Mouse (Mus musculus) gonadal fat pad, adult 2 months (tissue): ENCODE results near the gene Snrnp35. TPM values are rescaled to one million over a fixed set of nuclear protein-coding genes. Genes with fewer than 3 reads are reported as not detected.
"Not testable (repeated sequence)": the region's sequence is repeated elsewhere in the genome, so short reads cannot be mapped to it uniquely, and the experiment has no call there.

Experiments used
- DNase-seq: peaks from one replicate; pipeline ENCODE4 v3.0.0-alpha.2; 2012; ENCODE audit warnings: low read depth
- polyA plus RNA-seq: library from polyadenylated mRNA; depleted of rRNA; stranded (reverse); fragments of >200 nt; gene quantifications from 2 replicates; pipeline ENCODE4 v1.2.3, GENCODE M21; 2012

The Snrnp35 gene
- polyA plus RNA-seq, 1 experiment: 5.1 TPM

DNA sequence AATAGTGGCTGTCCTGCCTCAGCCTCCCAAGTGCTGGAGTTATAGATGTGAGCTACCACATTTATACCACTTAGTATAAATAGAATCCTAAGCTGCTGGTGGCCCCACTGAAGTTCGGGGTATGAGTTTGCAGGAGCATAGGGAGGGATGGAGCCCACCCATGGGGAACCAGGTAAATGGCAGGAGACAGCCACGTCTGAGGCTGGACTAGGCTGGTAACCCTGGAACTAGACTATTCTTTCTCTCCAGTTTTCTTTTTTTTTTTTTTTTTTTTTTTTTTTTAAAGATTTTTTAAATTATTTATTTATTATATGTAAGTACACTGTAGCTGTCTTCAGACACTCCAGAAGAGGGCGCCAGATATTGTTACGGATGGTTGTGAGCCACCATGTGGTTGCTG is 17.1 kb downstream of the Snrnp35 start:
- not testable (repeated sequence) for DNase-seq

DNA sequence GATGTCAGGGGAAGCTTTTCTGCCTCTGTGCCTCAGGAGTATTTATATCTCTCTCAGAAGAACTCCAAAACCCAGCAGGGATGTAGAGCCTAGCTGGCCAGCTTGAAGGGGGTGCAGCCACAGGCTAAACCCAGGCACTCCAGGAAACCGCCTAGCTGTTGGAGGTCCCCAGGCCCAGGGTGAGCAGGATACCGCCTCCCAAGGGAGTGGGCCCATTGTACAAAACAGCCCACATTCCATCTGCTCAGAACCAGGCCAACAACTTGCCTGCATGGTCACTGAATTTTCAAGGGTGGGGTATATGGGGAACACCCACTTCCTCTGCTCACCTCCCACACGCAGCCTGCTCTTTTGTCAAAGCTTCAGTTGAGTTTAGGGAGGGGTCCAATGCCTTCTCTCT is 17.6 kb downstream of the Snrnp35 start:
- DNase-seq: no peak

GRCm38 (mm10) chr5:124501541-124501940 is 18.6 kb downstream of the Snrnp35 start:
- DNase-seq: no peak

DNA sequence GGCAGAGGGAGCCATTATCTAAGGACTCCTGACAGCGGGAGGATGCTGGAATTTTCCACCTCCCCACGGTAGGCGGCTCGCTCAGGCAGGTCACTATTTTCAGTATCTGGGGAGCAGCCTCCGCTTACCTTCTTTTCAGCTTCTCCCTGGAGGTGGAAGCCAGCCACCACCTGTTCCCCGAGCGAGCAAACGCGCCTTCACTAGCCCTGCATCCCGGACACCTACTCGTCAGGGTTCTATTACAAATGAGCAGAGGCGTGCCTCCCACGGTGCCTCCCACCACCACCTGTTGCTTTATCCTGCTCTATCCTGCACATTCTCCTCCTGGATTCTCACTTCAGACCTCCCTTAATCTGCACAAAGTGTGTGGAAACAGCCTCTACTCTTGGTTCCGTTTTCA is 20.8 kb downstream of the Snrnp35 start:
- DNase-seq: no peak

DNA sequence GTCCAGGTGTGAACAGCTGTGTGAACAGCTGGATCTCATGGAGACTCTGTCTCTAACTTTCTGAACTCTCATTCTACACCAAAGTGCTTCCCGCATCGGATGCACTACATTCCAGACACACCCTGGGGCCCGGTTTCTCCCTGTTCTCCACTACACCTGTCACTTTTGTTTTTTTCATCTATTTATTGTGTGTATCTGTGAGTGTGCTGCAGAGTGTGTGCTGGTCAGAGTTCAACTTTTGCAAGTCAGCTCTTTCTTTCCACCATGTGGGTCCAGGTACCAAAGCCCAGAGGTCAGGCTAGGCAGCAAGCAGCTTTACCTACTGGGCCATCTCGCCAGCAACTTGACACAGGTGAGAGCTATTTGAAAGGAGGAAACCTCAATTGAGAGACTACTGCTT is 22.3 kb downstream of the Snrnp35 start:
- no peak for DNase-seq

- no peak for DNase-seq
Measured at GRCm38 (mm10) chr5:124506731-124507359, 23.9 kb downstream of the Snrnp35 start.

GRCm38 (mm10) chr5:124509200-124509599 is 26.3 kb downstream of the Snrnp35 start:
- no peak for DNase-seq

GRCm38 (mm10) chr5:124509742-124510237 is 26.9 kb downstream of the Snrnp35 start:
- no peak for DNase-seq

GRCm38 (mm10) chr5:124510536-124511050 is 27.7 kb downstream of the Snrnp35 start:
- DNase-seq: no peak

GRCm38 (mm10) chr5:124515789-124516188 is 32.9 kb downstream of the Snrnp35 start:
- DNase-seq: no peak

DNA sequence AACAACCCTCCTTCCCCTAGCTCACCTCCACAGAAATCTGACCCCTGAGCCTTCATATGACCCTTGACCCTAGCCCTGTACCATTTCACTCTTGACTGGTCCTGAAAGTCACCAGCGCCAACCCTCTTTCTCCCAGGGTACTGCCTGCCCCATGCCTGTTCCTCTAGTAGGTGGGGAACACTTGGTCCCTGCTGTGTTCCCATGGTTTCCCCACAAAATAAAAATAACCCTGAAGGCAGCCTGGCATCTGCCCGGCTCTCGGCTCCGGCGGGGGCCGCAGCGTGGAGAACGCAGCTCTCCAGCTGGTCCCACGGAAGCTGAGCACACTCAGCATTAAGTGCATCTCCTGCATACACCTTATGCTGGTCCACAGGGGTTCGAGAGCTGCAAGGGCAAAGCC is 35.7 kb downstream of the Snrnp35 start:
- no peak for DNase-seq

GRCm38 (mm10) chr5:124521588-124521987 is 38.7 kb downstream of the Snrnp35 start:
- no peak for DNase-seq

GRCm38 (mm10) chr5:124523032-124523431 is 40.1 kb downstream of the Snrnp35 start:
- DNase-seq: no peak

GRCm38 (mm10) chr5:124524943-124525342 is 42.0 kb downstream of the Snrnp35 start:
- no peak for DNase-seq

GRCm38 (mm10) chr5:124528351-124528750 is 45.4 kb downstream of the Snrnp35 start:
- no peak for DNase-seq

- no peak for DNase-seq
Measured at GRCm38 (mm10) chr5:124528791-124529190, 45.9 kb downstream of the Snrnp35 start.

GRCm38 (mm10) chr5:124529191-124529651 is 46.3 kb downstream of the Snrnp35 start:
- no peak for DNase-seq

GRCm38 (mm10) chr5:124529697-124530096 is 46.8 kb downstream of the Snrnp35 start:
- no peak for DNase-seq

- DNase-seq: no peak
Measured at GRCm38 (mm10) chr5:124530655-124531582, 48.0 kb downstream of the Snrnp35 start, which contains the start of gene Rilpl1. Gene Rilpl1, minus strand, starts transcription at chr5:124531391.

DNA sequence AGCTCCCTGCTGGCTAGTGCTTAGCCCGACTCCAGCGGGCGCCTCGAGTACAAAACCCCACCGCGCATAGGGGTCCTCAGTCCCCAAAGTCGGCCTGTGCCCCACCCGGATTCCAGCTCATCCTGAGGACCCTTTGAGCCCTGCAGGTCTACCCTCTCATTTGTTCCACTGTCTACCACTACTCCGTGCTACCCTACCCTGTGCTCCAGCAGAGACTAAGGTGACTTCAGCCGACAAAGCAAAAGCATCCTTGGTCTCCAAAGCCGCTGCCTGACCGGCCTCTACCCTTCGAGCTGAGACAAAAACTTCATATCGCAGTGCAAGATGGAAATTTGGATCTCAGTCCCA is 48.6 kb downstream of the Snrnp35 start:
- no peak for DNase-seq

GRCm38 (mm10) chr5:124532451-124532850 is 49.5 kb downstream of the Snrnp35 start:
- DNase-seq: no peak

DNA sequence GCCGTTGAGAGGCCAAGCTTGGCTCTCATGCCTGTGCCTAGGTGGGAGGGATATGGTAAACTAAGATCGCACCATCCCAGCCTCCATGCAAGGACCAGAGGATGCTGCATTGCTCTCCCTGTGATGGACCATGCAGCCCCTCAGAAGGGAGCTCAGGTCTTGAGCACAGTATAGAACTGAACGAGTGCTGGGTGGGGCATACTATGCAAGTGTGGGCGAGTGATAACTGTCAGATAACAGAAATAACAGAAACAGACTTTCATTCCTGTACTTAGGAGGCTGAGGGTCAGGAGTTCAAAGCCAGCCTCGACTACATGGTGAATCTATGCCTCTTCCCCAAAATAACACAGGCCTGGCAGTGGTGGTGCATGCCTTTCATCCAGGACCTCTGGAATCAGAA is 52.1 kb downstream of the Snrnp35 start:
- DNase-seq: no peak

DNA sequence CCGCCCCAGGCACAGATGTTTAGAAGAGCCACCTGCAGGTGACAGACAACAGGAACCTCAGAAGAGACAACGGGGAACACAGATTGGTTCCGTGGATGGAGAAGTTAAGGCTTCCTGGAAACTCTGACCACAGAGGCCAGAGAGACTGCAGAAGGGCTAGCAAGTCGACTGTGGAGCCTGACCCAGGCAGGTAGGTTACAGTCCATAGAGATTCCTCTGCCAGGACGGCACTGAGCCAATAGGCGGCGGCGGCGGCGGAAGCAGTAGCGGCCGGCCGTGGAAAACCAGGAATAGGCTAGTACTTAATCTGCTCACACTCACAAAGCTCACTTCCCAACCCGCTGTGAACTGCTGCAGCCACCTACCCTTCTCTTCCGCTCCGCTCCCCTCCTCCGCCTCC is 53.8 kb downstream of the Snrnp35 start:
- DNase-seq: no peak
